Mouse (Mus musculus) small intestine, adult 2 months (tissue): ENCODE data around the gene Gm28539.

ENCODE experiments used
- CTCF ChIP-seq: fragments of 200-500 bp; IDR thresholded peaks from 2 replicates; pipeline ENCODE4 v1.5.1; 2012; ENCODE audit warnings: low read depth, mild to moderate bottlenecking, control low read depth, inconsistent platforms, low read length, moderate library complexity, mixed read lengths; ENCODE audit not compliant: insufficient replicate concordance, insufficient read length; ENCODE audit errors: extremely low read depth
- POLR2A ChIP-seq: fragments of 200-500 bp; IDR thresholded peaks from 2 replicates; pipeline ENCODE4 v1.6.1; 2012; ENCODE audit warnings: low read depth, mild to moderate bottlenecking, control low read depth, inconsistent platforms, low read length, moderate library complexity

DNA sequence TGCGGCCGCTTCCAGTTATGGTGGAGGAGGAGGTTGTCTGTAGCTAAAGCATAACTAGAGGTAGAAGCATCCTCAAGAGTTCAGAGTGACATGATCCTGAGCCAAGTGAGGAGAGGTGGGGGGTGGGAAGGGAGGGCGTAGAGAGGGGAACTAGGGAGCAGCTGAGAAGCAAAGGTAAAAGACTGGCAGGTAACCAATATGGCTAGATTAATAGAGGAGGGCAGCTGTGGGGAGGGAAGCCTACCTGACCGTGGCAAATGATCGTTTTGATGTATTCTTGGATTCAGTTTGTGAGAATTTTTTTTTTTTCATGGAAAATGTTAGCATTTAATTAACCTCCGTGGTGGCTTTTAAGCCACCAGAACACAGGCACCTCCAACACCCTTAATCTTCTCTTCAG lies 107.5 kb downstream of the Gm28539 start:
- TF ChIP-seq CTCF = no peak
- no peak for TF ChIP-seq POLR2A
